Mouse (Mus musculus) megakaryocyte, embryonic 14.5 days (primary cell): ENCODE results near the gene Igf2r. TPM values are rescaled to one million over a fixed set of nuclear protein-coding genes. Genes with fewer than 3 reads are reported as not detected.
A peak's percentile ranks its signal among the peaks of the same experiment; 100 is the strongest.

Experiments used
- H3K27me3 ChIP-seq: replicated peaks from 2 replicates; pipeline ENCODE3; 2012; ENCODE audit warnings: inconsistent platforms
- H3K36me3 ChIP-seq: replicated peaks from 2 replicates; pipeline ENCODE3; 2012; ENCODE audit warnings: low read length, inconsistent platforms, mixed read lengths
- H3K4me1 ChIP-seq: 2 replicates; pipeline ENCODE4 v1.6.1; 2012; ENCODE audit warnings: inconsistent platforms
- H3K4me3 ChIP-seq: replicated peaks from 2 replicates; pipeline ENCODE3; 2012; ENCODE audit warnings: moderate library complexity, mild to moderate bottlenecking, inconsistent platforms
- H3K9me3 ChIP-seq: 2 replicates; pipeline ENCODE4 v1.6.1; 2012; ENCODE audit warnings: inconsistent platforms
- FLI1 ChIP-seq: IDR thresholded peaks from 2 replicates; pipeline ENCODE4 v1.6.1; 2012; ENCODE audit warnings: low read length, inconsistent platforms, mixed read lengths
- GATA1 ChIP-seq: IDR thresholded peaks from 3 replicates; pipeline ENCODE4 v1.6.1; 2012; ENCODE audit warnings: mixed read lengths, low read length, inconsistent platforms, borderline replicate concordance
- polyA plus RNA-seq: library from polyadenylated mRNA; stranded (reverse); fragments of >175 nt; gene quantifications from 2 replicates; pipeline ENCODE4 v1.2.3, GENCODE M21; 2012; ENCODE audit warnings: low replicate concordance; ENCODE audit not compliant: insufficient read depth

Gene Igf2r
- 0.42 and 1.0 TPM in 2 replicates for polyA plus RNA-seq

- Histone ChIP-seq H3K4me1 (peaks cover 17% of the 10 kb centered on the region), H3K27me3 (peaks cover 61% of the 10 kb centered on the region), H3K36me3 (no peaks in the 10 kb centered on the region), H3K4me3 (peak within 1 kb of the TSS; percentile 91), H3K9me3 (peaks cover 20% of the 10 kb centered on the region)
- no peak for TF ChIP-seq GATA1
- no peak for TF ChIP-seq FLI1
These were observed at the start of gene Igf2r for GRCm38 (mm10) chr17:12769380-12769921. Gene Igf2r, minus strand, starts transcription at chr17:12769664.

- H3K4me1 ChIP-seq = peaks cover 6% of the 10 kb centered on the region
- no peaks in the 10 kb centered on the region for H3K36me3 ChIP-seq
These were observed 46.4 kb upstream of the Igf2r start for GRCm38 (mm10) chr17:12815885-12816284.

GRCm38 (mm10) chr17:12814502-12814901 is 45.0 kb upstream of the Igf2r start:
- H3K4me3 ChIP-seq = no peak overlapping the region
- H3K9me3 ChIP-seq = peaks cover 13% of the 10 kb centered on the region
- no peaks in the 10 kb centered on the region for H3K36me3 ChIP-seq
- TF ChIP-seq GATA1 = no peak
- peaks cover 25% of the 10 kb centered on the region for H3K27me3 ChIP-seq
- H3K4me1 ChIP-seq = peaks cover 14% of the 10 kb centered on the region

More at GRCm38 (mm10) chr17:12815885-12816284, 46.4 kb upstream of the Igf2r start:
- Histone ChIP-seq H3K9me3 (peaks cover 20% of the 10 kb centered on the region), H3K27me3 (peaks cover 28% of the 10 kb centered on the region), H3K4me3 (no peak overlapping the region)
- no peak for TF ChIP-seq GATA1
- no peak for TF ChIP-seq FLI1

- TF ChIP-seq FLI1 = no peak
- TF ChIP-seq GATA1 = no peak
- H3K36me3 ChIP-seq = no peaks in the 10 kb centered on the region
- no peak overlapping the region for H3K4me3 ChIP-seq
- peaks cover 18% of the 10 kb centered on the region for H3K27me3 ChIP-seq
- peaks cover 14% of the 10 kb centered on the region for H3K4me1 ChIP-seq
- peaks cover 13% of the 10 kb centered on the region for H3K9me3 ChIP-seq
These were observed 41.5 kb upstream of the Igf2r start for GRCm38 (mm10) chr17:12810973-12811303.

GRCm38 (mm10) chr17:12810103-12810972 is 40.9 kb upstream of the Igf2r start:
- no peak for TF ChIP-seq FLI1
- peaks cover 18% of the 10 kb centered on the region for H3K27me3 ChIP-seq
- no peaks in the 10 kb centered on the region for H3K36me3 ChIP-seq
- H3K4me1 ChIP-seq = peaks cover 14% of the 10 kb centered on the region
- H3K4me3 ChIP-seq = no peak overlapping the region
- H3K9me3 ChIP-seq = peaks cover 13% of the 10 kb centered on the region

- Histone ChIP-seq H3K36me3 (no peaks in the 10 kb centered on the region), H3K4me3 (no peak overlapping the region), H3K4me1 (peaks cover 14% of the 10 kb centered on the region), H3K9me3 (peaks cover 10% of the 10 kb centered on the region), H3K27me3 (peaks cover 20% of the 10 kb centered on the region)
- TF ChIP-seq FLI1 (no peak), GATA1 (no peak)
These were observed 39.4 kb upstream of the Igf2r start for GRCm38 (mm10) chr17:12808851-12809250.

- Histone ChIP-seq H3K4me1 (no peaks in the 10 kb centered on the region), H3K27me3 (peaks cover 25% of the 10 kb centered on the region), H3K9me3 (no peaks in the 10 kb centered on the region), H3K4me3 (no peak overlapping the region), H3K36me3 (no peaks in the 10 kb centered on the region)
- no peak for TF ChIP-seq FLI1
- no peak for TF ChIP-seq GATA1
These were observed 35.4 kb upstream of the Igf2r start for GRCm38 (mm10) chr17:12804584-12805445.

- TF ChIP-seq GATA1 (no peak), FLI1 (no peak)
- no peak overlapping the region for H3K4me3 ChIP-seq
- H3K27me3 ChIP-seq = peaks cover 25% of the 10 kb centered on the region
- no peaks in the 10 kb centered on the region for H3K4me1 ChIP-seq
- no peaks in the 10 kb centered on the region for H3K9me3 ChIP-seq
- H3K36me3 ChIP-seq = no peaks in the 10 kb centered on the region
These were observed 32.5 kb upstream of the Igf2r start for GRCm38 (mm10) chr17:12801861-12802540.
